Mouse (Mus musculus) splenic B cell, adult 2 months (primary cell): ENCODE measurements around the gene Myom1.
"Not testable (repeated sequence)": the region's sequence is repeated elsewhere in the genome, so short reads cannot be mapped to it uniquely, and the experiment has no call there.

Experiments
- DNase-seq: peaks from one replicate; pipeline ENCODE4 v3.0.0-alpha.2; 2011; ENCODE audit warnings: low read depth, low spot score
- H3K27me3 ChIP-seq: 2 replicates; pipeline ENCODE4 v1.6.1; 2012; ENCODE audit warnings: mild to moderate bottlenecking, low read length, moderate library complexity, mixed read lengths; ENCODE audit not compliant: control insufficient read depth, poor library complexity, insufficient read depth, severe bottlenecking
- H3K36me3 ChIP-seq: 2 replicates; pipeline ENCODE4 v1.6.1; 2012; ENCODE audit warnings: mild to moderate bottlenecking, low read length, moderate library complexity, mixed read lengths; ENCODE audit not compliant: control insufficient read depth, poor library complexity, insufficient read depth, severe bottlenecking

The Myom1 gene

DNA sequence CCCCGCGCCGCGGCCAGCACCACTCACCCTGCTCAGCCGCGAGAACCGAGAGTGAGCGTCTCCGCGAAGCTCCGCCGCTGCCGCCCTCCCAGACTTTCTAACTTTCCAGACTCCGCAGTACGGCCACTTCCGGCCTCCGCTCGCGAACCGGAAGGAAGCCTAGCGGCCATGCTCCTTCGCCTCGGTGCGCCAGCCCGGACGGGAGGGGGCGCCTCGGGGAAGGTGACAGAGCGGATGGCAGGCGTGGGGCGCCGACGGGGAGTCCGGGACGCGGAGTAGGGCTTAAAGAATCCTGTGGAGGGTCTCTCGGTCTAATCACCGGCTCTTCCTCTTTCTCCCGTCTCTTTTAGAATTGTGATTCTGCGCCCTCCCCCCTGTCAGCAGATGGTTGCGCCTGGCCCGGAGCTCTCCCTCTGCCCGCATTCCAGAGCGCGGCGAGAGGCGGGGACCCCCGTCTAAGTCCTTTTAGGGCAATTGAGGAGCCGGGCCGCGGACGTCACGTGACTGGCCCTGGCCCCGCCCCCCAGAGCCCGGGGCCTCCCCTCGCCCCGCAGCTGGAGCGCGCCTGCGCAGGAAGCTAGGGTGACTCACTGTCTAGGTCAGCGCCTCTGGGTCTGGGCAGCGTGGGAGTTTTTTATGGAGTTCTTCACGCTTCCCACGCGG, at the start of gene Myom1:
TSS of gene Myom1 (plus strand) at position 553 of the 663 bp plus-strand sequence.
- no peaks in the 10 kb centered on the region for H3K36me3 ChIP-seq
- DNase-seq: peak; percentile 98
- no peaks in the 10 kb centered on the region for H3K27me3 ChIP-seq

DNA sequence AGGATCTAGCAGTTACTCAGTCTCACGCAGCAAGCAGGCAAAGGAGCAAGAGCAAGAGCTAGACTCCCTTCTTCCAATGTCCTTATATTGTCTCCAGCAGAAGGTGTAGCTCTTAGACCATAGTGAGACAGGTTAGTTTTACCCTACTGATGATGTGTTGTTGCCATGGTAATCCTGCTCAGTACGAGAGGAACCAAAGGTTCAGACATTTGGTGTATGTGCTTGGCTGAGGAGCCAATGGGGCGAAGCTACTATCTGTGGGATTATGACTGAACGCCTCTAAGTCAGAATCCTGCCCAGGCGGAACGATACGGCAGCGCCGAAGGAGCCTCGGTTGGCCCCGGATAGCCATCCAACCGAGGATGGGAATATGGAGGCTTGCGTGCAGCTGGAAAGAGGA, 38.9 kb upstream of the Myom1 start:
- not testable (repeated sequence) for H3K36me3 ChIP-seq, H3K27me3 ChIP-seq
- DNase-seq: peak; percentile 73

DNA sequence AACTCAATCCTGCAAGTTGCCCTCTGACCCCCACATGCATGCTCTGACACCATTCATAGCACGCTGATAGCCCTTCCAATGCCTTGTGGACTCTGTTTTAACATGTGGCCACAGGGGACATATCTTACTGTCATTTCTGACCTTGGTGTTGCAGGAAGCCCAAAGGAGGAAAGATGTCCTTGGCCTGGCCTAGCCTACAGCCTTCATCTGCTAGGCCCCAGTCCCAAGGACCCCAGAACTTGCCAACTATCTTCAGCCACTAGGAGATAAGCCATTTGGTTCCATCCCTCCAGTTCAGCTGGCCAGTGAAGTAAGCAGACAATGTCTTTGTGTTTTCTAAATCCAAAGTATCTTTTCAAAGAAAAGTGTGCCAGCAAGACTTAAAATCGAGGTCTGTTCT, 37.2 kb upstream of the Myom1 start:
- no peaks in the 10 kb centered on the region for H3K27me3 ChIP-seq
- H3K36me3 ChIP-seq: no peaks in the 10 kb centered on the region
- DNase-seq: no peak

DNA sequence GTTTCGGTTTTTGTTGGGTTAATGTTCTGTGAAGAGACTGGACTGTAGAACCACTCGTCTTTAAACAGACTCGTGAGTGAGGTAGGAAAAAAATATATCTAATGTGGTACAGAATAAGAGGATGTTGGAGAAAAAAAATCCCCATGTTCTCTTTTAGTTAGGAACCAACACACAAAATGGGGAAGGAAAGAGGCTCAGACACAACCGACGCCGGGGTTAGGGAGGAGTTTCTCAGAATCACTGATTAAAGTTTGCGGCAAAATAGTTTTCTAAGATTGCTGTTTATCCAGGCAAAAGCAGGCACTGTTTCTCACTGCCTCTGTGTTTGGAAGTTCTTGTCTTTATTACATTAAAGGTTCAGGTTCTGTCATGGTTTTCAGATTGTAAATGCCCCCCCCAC, 36.3 kb upstream of the Myom1 start:
- no peaks in the 10 kb centered on the region for H3K36me3 ChIP-seq
- DNase-seq: no peak
- no peaks in the 10 kb centered on the region for H3K27me3 ChIP-seq

DNA sequence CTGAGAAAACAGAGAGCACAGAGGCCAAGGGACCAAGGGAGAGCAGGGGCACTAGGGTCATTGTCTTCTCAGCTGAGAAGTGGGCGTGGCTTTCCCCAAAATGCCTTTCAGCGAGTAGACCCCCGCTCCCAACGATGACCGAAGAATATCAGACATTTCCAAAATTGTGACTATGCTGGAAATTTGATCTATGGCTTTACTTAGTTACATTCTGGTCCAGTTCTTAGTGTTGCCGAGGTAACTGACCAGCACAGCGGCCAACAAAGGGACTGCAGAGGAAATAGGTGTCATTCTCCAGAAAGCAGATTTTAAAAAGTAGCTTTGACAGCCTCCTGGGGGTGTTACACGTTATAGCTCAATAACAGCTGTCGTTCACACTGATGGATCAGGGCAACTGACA, 35.2 kb upstream of the Myom1 start:
- no peak for DNase-seq
- Histone ChIP-seq H3K36me3 (no peaks in the 10 kb centered on the region), H3K27me3 (no peaks in the 10 kb centered on the region)

DNA sequence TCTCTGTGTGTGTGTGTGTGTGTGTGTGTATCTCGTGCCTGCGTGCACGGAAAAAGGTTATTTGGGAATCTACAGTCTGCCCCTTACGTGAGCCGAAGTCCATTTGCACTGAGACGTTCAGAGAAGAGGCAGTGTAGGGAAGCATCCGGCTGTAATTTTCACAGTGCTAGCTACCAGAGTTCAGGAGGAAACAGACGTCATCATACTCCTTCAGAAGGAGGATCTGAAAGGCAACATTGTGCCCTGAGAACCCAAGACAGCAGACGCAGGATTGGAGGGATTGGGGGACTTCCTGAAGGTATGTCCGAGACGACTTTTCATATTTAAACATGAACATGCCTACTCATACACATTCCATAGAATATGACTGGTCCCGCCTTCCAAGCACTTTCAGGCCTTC, 34.8 kb upstream of the Myom1 start:
- Histone ChIP-seq H3K36me3 (no peaks in the 10 kb centered on the region), H3K27me3 (no peaks in the 10 kb centered on the region)
- DNase-seq: peak; percentile 48

DNA sequence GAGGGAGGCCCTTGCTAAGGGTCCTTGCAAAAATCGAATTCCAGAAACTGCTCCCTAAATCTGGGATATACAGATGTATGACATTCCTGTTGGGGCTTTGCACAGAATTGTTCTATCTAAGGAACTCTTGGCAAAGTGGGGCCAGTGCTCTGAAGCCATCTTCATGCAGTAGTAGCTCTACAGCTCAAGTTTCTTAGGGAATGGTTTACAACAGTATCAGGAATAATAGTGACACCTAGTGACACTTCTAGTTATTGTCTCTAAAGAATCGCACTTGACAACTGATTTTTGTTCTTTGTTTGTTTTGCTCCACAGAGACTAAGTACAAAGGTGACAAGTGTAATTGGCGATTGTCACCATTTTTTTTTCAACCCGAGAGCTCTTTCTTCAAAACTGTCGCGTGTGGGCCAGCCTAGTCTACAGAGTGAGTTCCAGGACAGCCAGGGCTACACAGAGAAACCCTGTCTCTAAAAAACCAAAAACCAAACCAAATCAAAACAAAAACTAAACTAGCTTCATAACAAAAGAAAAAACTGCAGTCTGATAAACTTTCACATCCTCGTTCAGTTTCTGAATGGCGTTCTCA, 33.7 kb upstream of the Myom1 start:
- Histone ChIP-seq H3K36me3 (peaks cover 4% of the 10 kb centered on the region), H3K27me3 (no peaks in the 10 kb centered on the region)
- DNase-seq: peak; percentile 75

DNA sequence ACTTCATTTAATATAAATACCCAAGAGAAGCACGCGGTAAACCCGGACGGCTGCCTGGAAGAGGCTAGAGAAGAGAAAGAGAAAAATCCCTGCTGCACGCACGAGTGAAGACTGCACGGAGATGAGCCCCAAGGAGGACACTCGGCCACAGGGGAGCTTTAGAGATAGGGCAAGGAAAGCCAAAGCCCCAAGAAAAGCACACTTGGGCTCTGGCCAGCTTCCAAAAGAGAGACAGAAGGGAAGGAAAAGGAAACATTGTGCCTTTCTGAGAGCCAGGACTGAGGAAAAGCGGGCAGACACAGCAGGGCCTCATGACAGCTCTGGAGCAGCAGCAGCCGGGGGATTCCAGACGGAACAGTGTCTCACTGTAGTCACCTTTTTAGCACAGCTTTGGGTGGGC, 31.2 kb upstream of the Myom1 start:
- Histone ChIP-seq H3K27me3 (no peaks in the 10 kb centered on the region), H3K36me3 (peaks cover 7% of the 10 kb centered on the region)
- no peak for DNase-seq

DNA sequence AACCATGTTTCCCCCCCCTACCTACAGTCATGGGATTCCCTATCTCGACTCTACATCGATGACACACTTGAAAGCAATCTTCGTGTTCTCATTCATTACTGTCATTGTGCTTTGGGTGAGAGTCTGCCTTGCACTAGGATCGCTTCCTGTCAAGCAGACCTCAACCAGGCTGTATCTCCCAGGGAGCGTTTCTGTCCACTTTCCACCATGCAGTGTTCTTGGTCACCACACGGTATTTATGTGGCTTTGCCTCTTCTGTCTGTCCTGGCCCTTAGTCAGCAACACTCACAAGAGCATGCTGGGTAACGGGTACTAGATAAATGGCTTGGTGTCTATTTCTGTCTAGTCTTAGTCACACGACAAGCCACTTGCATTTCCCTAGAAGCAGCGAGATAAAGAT, 29.0 kb upstream of the Myom1 start:
- H3K27me3 ChIP-seq: no peaks in the 10 kb centered on the region
- no peak for DNase-seq
- peaks cover 7% of the 10 kb centered on the region for H3K36me3 ChIP-seq

DNA sequence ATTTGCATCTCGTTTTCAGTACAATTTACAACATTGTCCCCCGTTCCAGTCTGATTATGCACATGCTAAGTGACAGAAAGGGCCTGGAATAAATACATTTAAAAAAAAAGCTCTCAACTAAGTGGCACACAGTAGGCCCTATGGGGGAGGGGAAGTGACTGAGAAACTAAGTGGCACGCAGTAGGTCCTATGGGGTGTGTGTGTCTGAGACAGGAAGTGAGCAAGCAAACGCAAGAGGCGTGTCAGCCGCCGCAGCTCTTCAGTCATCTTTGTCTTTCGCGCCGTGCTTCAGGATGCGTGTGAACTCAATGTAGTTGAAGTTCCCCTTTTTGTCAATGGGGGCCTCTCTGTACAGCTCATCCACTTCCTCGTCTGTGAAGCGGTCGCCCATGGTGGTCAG, 28.4 kb upstream of the Myom1 start:
- H3K27me3 ChIP-seq, H3K36me3 ChIP-seq: not testable (repeated sequence)
- peak; percentile 76 for DNase-seq

DNA sequence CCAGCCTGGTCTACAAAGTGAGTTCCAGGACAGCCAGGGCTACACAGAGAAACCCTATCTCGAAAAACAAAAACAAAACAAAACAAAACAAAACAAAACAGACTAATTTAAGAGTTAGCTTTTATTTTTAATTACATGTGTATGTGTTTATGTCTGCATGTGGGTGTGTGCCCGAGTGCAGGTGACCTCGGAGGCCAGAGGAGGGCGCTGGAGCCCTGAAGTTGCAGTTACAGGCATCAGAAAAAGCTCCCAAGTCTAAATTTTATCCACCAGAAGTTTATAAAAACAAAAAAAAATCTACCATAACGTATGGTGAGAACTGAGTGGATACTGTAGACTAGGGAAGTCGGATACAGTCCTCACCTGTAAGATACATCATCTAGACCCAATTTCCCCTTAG, 24.6 kb upstream of the Myom1 start:
- Histone ChIP-seq H3K36me3 (peaks cover 7% of the 10 kb centered on the region), H3K27me3 (no peaks in the 10 kb centered on the region)
- DNase-seq: peak; percentile 41

DNA sequence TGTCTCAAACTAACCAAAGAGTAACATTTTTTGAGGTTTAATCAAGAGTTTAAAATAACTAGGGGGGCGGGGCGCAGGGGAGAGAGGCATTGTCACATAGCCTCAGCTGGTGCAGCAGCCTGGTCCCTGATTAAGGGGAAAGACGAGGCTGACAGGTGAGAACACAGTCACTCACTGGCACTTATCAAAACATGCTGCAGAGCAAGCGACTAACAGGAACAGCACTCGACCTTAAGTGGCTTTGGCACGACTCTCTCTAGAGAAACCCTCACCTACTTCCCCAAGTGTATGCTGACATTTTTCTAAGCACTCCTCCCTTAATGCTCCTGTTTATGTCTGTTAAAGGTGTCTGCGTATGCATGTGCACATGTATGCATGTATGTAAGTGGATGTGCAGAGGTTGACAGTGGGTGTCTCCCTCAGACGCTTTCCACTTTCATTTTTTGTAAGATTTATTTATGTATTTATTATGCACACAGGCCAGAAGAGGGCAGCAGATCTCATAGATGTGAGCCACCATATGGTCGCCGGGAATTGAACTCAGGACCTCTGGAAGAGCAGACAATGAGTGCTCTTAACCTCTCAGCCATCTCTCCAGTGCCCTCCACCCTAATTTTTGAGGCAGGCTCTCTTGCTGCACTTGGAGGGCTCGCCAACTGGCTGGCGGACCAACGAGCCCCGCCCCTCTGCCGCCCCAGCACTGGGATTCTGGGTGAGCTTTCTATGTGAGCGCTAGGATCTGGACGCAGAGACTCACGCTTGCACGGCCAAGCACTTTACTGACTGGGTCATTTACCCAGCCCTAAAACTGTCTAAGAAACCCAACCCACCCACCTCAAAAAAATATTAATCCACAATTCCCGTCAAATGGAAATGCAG, 22.8 kb upstream of the Myom1 start:
- peak; percentile 65 for DNase-seq
- Histone ChIP-seq H3K36me3 (peaks cover 2% of the 10 kb centered on the region), H3K27me3 (no peaks in the 10 kb centered on the region)

DNA sequence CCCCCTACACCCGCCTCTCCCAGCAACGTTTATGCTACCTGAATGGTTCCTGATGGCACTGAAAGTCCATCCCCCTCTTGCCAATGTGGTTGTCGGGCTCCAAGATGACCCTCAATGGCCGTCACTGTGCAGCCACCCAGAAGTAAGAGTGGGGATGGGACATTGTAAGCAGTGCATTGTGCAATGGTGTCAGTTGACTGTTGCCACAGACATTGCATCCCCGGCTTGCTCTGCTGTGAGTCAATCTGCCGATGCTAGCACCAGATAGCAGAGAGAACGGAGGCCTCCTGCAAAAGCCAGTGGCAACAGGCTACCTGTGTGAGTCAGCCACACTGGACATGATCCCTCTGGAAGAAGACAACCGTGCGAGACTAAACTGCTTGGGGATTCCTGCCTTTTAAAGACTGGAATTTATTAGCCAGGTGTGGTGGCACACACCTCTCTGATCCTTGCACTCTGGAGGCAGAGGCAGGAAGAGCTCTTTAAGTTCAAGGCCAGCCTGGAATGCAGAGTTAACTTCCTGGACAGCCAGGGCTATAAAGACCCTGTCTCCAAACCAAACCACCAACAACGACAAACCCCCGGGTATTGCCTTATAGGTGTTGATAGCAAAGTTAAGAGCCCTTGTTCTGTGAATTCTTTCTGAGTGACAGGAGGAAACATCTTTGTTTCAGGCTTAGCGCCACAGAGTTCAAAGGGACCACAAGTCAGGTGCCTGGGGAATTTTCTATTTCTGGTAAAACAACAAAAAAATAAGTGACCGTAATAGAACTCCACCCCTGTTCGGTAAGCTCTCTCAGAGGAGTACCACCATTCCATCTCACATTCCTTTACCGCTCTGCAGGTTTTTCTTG, 16.7 kb upstream of the Myom1 start:
- DNase-seq: no peak
- H3K36me3 ChIP-seq: no peaks in the 10 kb centered on the region; the same call in none of the 2 replicates
- no peaks in the 10 kb centered on the region for H3K27me3 ChIP-seq

DNA sequence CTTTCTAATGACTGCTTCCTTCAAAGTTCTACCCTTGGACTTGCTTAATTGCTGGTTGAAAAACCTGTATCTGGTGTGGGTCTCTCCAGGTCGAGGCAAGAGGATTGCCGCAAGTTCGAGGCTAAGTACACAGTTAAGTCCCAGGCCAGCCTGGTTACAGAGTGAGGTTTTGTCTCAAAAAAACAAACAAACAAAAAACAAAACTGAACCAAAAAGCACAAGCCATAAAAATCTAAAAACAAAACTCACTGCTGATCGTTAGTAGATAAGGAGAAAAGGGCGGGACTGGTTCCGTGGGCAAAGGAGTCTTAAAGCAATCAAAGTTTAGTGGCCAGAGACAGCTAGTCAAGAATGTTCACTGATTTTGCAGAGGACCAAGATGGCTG, 16.1 kb upstream of the Myom1 start:
- Histone ChIP-seq H3K36me3 (no peaks in the 10 kb centered on the region; the same call in none of the 2 replicates), H3K27me3 (no peaks in the 10 kb centered on the region)
- DNase-seq: no peak
